In genomic region chr9:76236626-76237025, GRCm38 (mm10) we compare ENCODE assay signal across 8 mouse cellular contexts. TPM values are rescaled to one million over a fixed set of nuclear protein-coding genes. Genes with fewer than 3 reads are reported as not detected.
DNase-seq lines count a peak whose midpoint lies in the region; ATAC-seq lines count a peak whose summit lies in the region.

No protein-coding gene starts in this region.

- H3K9me3 ChIP-seq in intestine, embryonic 15.5 days, result no peaks in the 10 kb centered on the region

- intact Hi-C loops in left cerebral cortex, postnatal 14 days (cut with DNase I), result loop anchor here (2.0 kb wide), 2 partner anchors 114 to 474 kb away; no protein-coding TSS in a partner anchor

- H3K36me3 ChIP-seq in intestine, embryonic 15.5 days, result no peaks in the 10 kb centered on the region

- H3K9ac ChIP-seq in intestine, embryonic 15.5 days, result no peak overlapping the region

- H3K4me1 ChIP-seq in intestine, embryonic 15.5 days (replicated peaks), result no peaks in the 10 kb centered on the region

- no peak overlapping the region for H3K4me3 ChIP-seq in intestine, embryonic 15.5 days (replicated peaks)

- no peak overlapping the region for H3K27ac ChIP-seq in intestine, embryonic 15.5 days

- ATAC-seq in cerebellum, adult (ENCODE audit: insufficient number of reproducible peaks, low FRiP score, low TSS enrichment), result no peak
- peak; percentile 78 for ATAC-seq in intestine, embryonic 15.5 days
- peak; percentile 93 for ATAC-seq in megakaryocyte-erythroid progenitor cell, adult 5-6 weeks (replicated peaks; ENCODE audit: low FRiP score, low TSS enrichment, poor library complexity, severe bottlenecking)

- no peaks in the 10 kb centered on the region for H3K27me3 ChIP-seq in intestine, embryonic 15.5 days (replicated peaks)

- peak overlapping the region; percentile 63 for H3K4me2 ChIP-seq in intestine, embryonic 15.5 days (replicated peaks)

- WGBS in intestine, embryonic 15.5 days, result 3% methylated on average over 7 of the region's 7 CpGs

- peak; percentile 22 for DNase-seq in cerebellum, adult 11 months
- peak; percentile 75 for DNase-seq in embryo, embryonic 9.5 days (ENCODE audit: extremely low spot score)
- DNase-seq in gastrocnemius, postnatal 4 days (ENCODE audit: low spot score in 2 of 2), result peak; percentile 26 to 54
- DNase-seq in left cerebral cortex, postnatal 14 days (ENCODE audit: low spot score in 2 of 2), result peak; percentile 69 to 77
- peak; percentile 34 for DNase-seq in skeletal muscle tissue, adult 2 months (ENCODE audit: low read depth, low spot score)

RNA-seq across cellular contexts. Expression of gene Gfral, which starts 23.2 kb away (rescaled TPM):
- not detected for total RNA-seq in gastrocnemius, postnatal 4 days (2021)
- not detected in 2 replicates for polyA plus RNA-seq in intestine, embryonic 15.5 days (2015; fragmentation: Nextera tagmentation; extraction: Ambion mirVana)
- not detected for total RNA-seq in left cerebral cortex, postnatal 14 days (2021)
- total RNA-seq in megakaryocyte-erythroid progenitor cell, adult 5-6 weeks (2014; fragmentation: Nextera tagmentation), result not detected in 2 replicates
- not detected in 2 replicates for total RNA-seq in megakaryocyte-erythroid progenitor cell, adult 5-6 weeks (2017)

Comparison
In these comparisons a context has a peak if more than half of its experiments do, and no peak if none do; other contexts are left out.
1. DNase-seq: peak in every context shown above with its lines; median percentile 75 in embryo, embryonic 9.5 days; 73 in left cerebral cortex, postnatal 14 days; 40 in gastrocnemius, postnatal 4 days; 34 in skeletal muscle tissue, adult 2 months; 22 in cerebellum, adult 11 months.